Mouse (Mus musculus): ENCODE results near the gene Hspa1a. TPM values are rescaled to one million over a fixed set of nuclear protein-coding genes. Genes with fewer than 3 reads are reported as not detected.
A peak's percentile ranks its signal among the peaks of the same experiment; 100 is the strongest.
"Not testable (repeated sequence)": the region's sequence is repeated elsewhere in the genome, so short reads cannot be mapped to it uniquely, and the experiment has no call there.

Hspa1a gene
- total RNA-seq, 1 experiment from 2014 or later = 47.4 TPM

- ATAC-seq (replicated peaks; ENCODE audit: low read depth, poor library complexity, severe bottlenecking) = peak; percentile 16
These were observed 30.4 kb upstream of the Hspa1a start for GRCm38 (mm10) chr17:35002153-35002865.

GRCm38 (mm10) chr17:35001452-35002152, 29.6 kb upstream of the Hspa1a start:
- peak; percentile 13; the same call in 1 of the 2 replicates for ATAC-seq (replicated peaks; ENCODE audit: low read depth, poor library complexity, severe bottlenecking)

GRCm38 (mm10) chr17:35000717-35001451, 28.9 kb upstream of the Hspa1a start, which contains the start of gene Vars:
Vars (plus strand) TSS chr17:35000987.
- ATAC-seq (replicated peaks; ENCODE audit: low read depth, poor library complexity, severe bottlenecking) = peak; percentile 59

- ATAC-seq (replicated peaks; ENCODE audit: low read depth, poor library complexity, severe bottlenecking) = peak; percentile 23
These were observed 28.1 kb upstream of the Hspa1a start for GRCm38 (mm10) chr17:34999871-35000716.

- ATAC-seq (replicated peaks; ENCODE audit: low read depth, poor library complexity, severe bottlenecking) = no peak
These were observed 26.8 kb upstream of the Hspa1a start for GRCm38 (mm10) chr17:34998526-34999430.

- no peak for ATAC-seq (replicated peaks; ENCODE audit: low read depth, poor library complexity, severe bottlenecking)
These were observed 25.2 kb upstream of the Hspa1a start for GRCm38 (mm10) chr17:34997142-34997483.

- ATAC-seq (replicated peaks; ENCODE audit: low read depth, poor library complexity, severe bottlenecking) = no peak
These were observed 24.6 kb upstream of the Hspa1a start for GRCm38 (mm10) chr17:34996411-34997141.

- ATAC-seq (replicated peaks; ENCODE audit: low read depth, poor library complexity, severe bottlenecking) = not testable (repeated sequence)
These were observed 24.0 kb upstream of the Hspa1a start for GRCm38 (mm10) chr17:34995927-34996326.

- not testable (repeated sequence) for ATAC-seq (replicated peaks; ENCODE audit: low read depth, poor library complexity, severe bottlenecking)
These were observed 23.2 kb upstream of the Hspa1a start for GRCm38 (mm10) chr17:34995192-34995591.

- no peak for ATAC-seq (replicated peaks; ENCODE audit: low read depth, poor library complexity, severe bottlenecking)
These were observed 22.8 kb upstream of the Hspa1a start for GRCm38 (mm10) chr17:34994751-34995150.

GRCm38 (mm10) chr17:34984218-34984617, 12.3 kb upstream of the Hspa1a start:
- ATAC-seq (replicated peaks; ENCODE audit: low read depth, poor library complexity, severe bottlenecking) = peak; percentile 41; the same call in 1 of the 2 replicates

- peak; percentile 31 for ATAC-seq (replicated peaks; ENCODE audit: low read depth, poor library complexity, severe bottlenecking)
These were observed 10.4 kb upstream of the Hspa1a start for GRCm38 (mm10) chr17:34982328-34982727.

- ATAC-seq (replicated peaks; ENCODE audit: low read depth, poor library complexity, severe bottlenecking) = peak; percentile 81
These were observed 9.8 kb upstream of the Hspa1a start, which contains the start of gene Lsm2 for GRCm38 (mm10) chr17:34981690-34982180. Lsm2 (plus strand) TSS chr17:34981862.

GRCm38 (mm10) chr17:34980655-34981054, 8.7 kb upstream of the Hspa1a start:
- no peak for ATAC-seq (replicated peaks; ENCODE audit: low read depth, poor library complexity, severe bottlenecking)

GRCm38 (mm10) chr17:34979631-34980030, 7.7 kb upstream of the Hspa1a start:
- no peak for ATAC-seq (replicated peaks; ENCODE audit: low read depth, poor library complexity, severe bottlenecking)

GRCm38 (mm10) chr17:34978239-34978638, 6.3 kb upstream of the Hspa1a start:
- ATAC-seq (replicated peaks; ENCODE audit: low read depth, poor library complexity, severe bottlenecking) = no peak

GRCm38 (mm10) chr17:34977000-34977399, 5.0 kb upstream of the Hspa1a start:
- no peak for ATAC-seq (replicated peaks; ENCODE audit: low read depth, poor library complexity, severe bottlenecking)

All from common myeloid progenitor, adult 5-6 weeks (primary cell).